Mouse (Mus musculus): ENCODE results near the gene Celf2. TPM values are rescaled to one million over a fixed set of nuclear protein-coding genes. Genes with fewer than 3 reads are reported as not detected.

The Celf2 gene
- polyA plus RNA-seq, 1 experiment from 2014 or later = 25.2 TPM

DNA sequence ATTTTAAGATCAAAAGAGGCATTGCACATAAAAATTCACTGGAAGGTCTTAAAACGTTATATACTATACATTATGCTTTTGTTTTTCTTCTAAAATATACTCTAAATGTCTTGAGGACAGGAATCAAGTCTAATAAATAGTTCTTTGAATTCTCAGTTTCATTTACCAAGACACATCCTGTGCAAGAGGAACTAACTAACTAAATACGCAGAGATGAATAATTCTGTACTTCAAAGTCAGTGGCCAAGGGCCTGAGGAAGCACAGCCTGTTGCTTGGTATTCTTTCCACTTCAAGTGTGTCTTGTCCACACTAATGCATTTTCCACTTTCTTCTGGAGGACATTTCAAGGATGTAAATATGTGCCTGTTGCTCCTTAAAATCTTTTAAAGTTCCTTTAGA is 766.2 kb downstream of the Celf2 start:
- TF ChIP-seq CTCF (IDR thresholded peaks at IDR 0.05) = no peak
- DNase-seq (ENCODE audit: low read depth, low spot score) (no peak), ATAC-seq (no peak)
- ChIA-PET POLR2A (interaction anchor here (0.6 kb wide), 1 partner anchor 9 kb away, joined by 3 read pairs; no protein-coding TSS in a partner anchor), CTCF (interaction anchor here (1.0 to 1.4 kb wide), 4 partner anchors 11 to 124 kb away, joined by 3 read pairs; no protein-coding TSS in a partner anchor)
- in situ Hi-C loops (cut with MboI; ENCODE audit: low pct_unique_long_range_greater_than_20kb) = no loop called here
- H3K27me3 ChIP-seq = no peaks in the 10 kb centered on the region

DNA sequence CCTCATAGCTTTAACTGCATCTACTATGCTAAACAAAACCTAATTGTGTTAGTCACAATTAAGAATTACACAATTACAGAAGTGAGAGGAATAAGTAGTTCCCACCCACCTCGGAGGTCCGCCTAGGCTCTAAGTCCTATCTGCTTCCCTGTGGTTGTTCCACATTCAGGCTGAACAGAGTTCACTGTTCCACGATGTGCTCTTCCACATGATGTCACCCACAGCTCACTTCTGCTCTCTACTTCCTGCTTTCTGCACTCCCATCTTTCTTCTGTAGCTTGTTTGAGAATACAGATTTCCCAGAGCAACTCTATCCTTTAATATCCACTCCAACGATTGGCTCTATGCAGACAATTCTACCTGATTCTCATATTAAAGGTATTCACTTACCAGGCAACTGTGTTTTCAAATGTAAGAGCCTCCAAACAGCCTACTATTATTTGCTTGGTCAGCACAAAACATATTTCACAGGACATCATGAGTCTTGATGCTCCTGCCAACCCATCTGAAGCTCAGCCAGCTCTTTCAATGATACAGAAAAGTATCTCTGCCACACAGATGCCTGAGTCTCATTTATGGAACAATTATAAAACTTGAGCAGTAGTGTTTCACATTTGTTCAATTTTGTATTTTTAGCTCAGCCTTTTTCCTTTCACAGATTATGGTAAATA is 769.2 kb downstream of the Celf2 start:
- TF ChIP-seq CTCF (IDR thresholded peaks at IDR 0.05) = peak; percentile 43
- no peaks in the 10 kb centered on the region for H3K27me3 ChIP-seq
- in situ Hi-C loops (cut with MboI; ENCODE audit: low pct_unique_long_range_greater_than_20kb) = no loop called here
- no peak for DNase-seq (ENCODE audit: low read depth, low spot score)
- ATAC-seq = peak; percentile 82
- ChIA-PET CTCF (interaction anchor here (1.0 to 1.1 kb wide), 2 partner anchors 10 to 29 kb away, joined by 4 to 5 read pairs; no protein-coding TSS in a partner anchor), POLR2A (interaction anchor here (0.8 kb wide), 1 partner anchor 487 kb away, joined by 4 read pairs; no protein-coding TSS in a partner anchor)

DNA sequence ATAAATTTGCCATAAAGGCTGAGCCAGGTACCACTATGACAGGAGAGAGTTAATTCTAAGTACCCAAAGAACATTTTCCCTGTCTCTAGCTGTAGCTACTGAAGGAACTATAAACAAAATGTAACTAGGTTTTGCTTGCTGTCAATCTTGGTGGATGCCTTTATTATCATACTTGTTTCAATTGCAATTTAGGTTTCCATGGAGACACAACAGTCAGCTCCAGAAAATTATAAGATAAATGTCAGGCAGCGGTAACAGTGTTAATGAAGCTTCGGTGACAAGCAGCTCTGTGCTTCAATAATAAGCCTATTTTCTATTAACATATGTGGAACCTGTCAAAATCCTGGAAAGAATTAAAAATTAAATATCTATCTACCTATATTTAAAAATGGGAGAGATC is 777.3 kb downstream of the Celf2 start:
- POLR2A ChIA-PET = interaction anchor here (0.6 kb wide), 1 partner anchor 422 kb away, joined by 3 read pairs; no protein-coding TSS in a partner anchor
- no peak for DNase-seq (ENCODE audit: low read depth, low spot score)

DNA sequence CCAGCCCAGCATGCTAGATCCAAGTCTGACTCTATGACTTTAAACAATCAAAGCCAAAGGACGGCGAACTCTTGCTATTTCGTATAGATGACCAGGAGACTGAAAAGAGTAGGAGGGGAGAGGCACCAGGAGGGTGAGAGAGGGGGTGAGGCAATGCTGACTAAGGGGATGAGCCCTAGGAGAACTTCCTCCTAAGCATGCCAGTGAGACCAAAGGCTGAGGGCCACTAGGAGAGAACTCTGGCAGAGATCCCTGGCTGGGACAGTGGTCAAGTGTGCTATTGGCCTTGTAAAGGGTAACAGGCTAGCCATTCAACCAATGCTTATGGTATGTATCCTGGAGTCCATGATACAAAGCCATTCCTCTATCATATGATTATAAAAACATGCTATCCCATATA is 778.5 kb downstream of the Celf2 start:
- POLR2A ChIA-PET = no interaction called here

More for the DNA sequence above, 777.3 kb downstream of the Celf2 start:
- TF ChIP-seq CTCF (IDR thresholded peaks at IDR 0.05) = no peak
- in situ Hi-C loops (cut with MboI; ENCODE audit: low pct_unique_long_range_greater_than_20kb) = no loop called here
- ATAC-seq = no peak
- no peaks in the 10 kb centered on the region for H3K27me3 ChIP-seq
- CTCF ChIA-PET = interaction anchor here (1.1 kb wide), 1 partner anchor 11 kb away, joined by 3 read pairs; no protein-coding TSS in a partner anchor

DNA sequence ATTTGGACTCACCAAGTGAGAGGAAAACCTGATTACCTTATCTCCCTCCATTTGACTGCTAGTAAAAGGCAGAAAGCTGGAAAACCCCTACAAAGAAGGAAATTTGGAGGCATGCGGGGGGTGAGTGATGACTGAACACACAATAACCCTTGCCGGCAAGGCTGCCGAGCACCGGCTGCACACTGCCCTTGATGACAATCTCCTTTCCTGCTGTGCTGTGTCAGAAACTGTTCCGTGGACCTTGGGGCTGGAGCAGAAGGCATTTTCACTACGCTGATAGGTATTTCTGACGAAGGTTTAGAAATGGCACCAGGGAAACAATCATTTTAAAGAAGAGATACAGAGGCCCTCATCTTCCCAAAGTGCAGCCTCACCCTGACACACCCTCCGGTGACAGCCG is 779.4 kb downstream of the Celf2 start:
- ATAC-seq (no peak), DNase-seq (ENCODE audit: low read depth, low spot score) (no peak)
- no peak for TF ChIP-seq CTCF (IDR thresholded peaks at IDR 0.05)
- CTCF ChIA-PET = no interaction called here
- in situ Hi-C loops (cut with MboI; ENCODE audit: low pct_unique_long_range_greater_than_20kb) = no loop called here
- POLR2A ChIA-PET = no interaction called here
- no peaks in the 10 kb centered on the region for H3K27me3 ChIP-seq

More for the DNA sequence above, 778.5 kb downstream of the Celf2 start:
- DNase-seq (ENCODE audit: low read depth, low spot score) = no peak
- CTCF ChIA-PET = no interaction called here
- no peaks in the 10 kb centered on the region for H3K27me3 ChIP-seq
- in situ Hi-C loops (cut with MboI; ENCODE audit: low pct_unique_long_range_greater_than_20kb) = no loop called here
- no peak for TF ChIP-seq CTCF (IDR thresholded peaks at IDR 0.05)
- ATAC-seq = no peak

DNA sequence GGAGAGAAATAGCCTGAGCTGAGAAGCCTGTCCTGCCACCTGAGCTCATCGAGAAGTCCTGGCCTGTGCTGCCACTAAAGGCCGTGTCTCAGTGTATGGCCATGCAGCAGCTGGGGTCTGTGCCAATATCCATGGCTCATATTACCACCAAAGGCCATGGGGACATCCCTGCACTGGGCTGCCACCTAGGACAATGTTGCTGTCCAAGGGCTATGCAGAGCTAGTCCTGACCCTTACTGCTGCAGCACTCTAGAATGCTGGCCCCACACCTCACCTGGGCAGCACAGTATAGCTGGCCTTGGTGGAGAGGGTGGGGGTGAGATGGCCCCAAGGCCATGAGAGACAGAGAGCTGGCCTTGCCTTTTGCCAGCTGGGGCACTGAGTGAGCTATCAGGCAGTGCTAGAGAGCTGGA is 780.5 kb downstream of the Celf2 start:
- ATAC-seq (no peak), DNase-seq (ENCODE audit: low read depth, low spot score) (no peak)
- ChIA-PET POLR2A (no interaction called here), CTCF (no interaction called here)
- no peaks in the 10 kb centered on the region for H3K27me3 ChIP-seq
- in situ Hi-C loops (cut with MboI; ENCODE audit: low pct_unique_long_range_greater_than_20kb) = no loop called here
- no peak for TF ChIP-seq CTCF (IDR thresholded peaks at IDR 0.05)

DNA sequence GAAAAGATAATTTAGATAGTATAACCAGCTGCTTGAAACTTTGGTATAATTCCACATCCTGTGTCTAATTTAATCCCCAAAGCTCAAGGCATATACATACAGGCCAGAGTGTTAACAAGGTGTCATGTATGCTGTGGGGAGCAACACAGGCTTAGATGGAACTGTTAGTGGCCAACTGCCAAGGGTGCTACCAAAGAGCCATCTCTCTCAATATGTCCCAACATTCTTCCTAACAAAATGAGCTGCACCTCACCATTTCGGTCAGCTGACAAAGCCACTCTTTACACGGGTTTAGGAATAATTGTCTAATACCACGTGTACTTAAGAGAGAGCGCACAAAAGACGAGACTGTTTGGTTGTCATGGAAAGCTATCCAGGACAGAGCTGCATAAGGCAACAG is 782.0 kb downstream of the Celf2 start:
- no peaks in the 10 kb centered on the region for H3K27me3 ChIP-seq
- ChIA-PET CTCF (interaction anchor here (1.9 kb wide), 1 partner anchor 10 kb away, joined by 6 read pairs; no protein-coding TSS in a partner anchor), POLR2A (no interaction called here)
- TF ChIP-seq CTCF (IDR thresholded peaks at IDR 0.05) = no peak
- no peak for ATAC-seq
- in situ Hi-C loops (cut with MboI; ENCODE audit: low pct_unique_long_range_greater_than_20kb) = no loop called here
- no peak for DNase-seq (ENCODE audit: low read depth, low spot score)

DNA sequence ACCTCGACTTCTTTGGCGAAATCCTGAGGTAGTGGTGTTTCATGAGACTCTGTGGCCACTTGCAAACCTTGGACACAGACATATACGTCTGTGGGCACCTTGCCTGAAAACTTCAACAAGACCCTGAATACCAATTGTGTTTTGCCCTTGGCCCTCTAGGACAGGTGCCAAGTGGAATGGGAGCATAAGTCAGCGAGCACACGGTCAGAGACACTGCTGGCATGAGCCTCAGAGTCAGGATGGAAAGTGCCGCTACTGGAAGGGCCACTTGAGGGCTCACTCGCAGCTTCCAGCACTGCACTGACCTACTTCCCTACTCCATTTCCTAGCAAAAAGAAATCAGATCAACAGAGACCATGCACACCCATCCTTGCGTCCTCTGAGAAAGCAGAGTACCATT is 783.3 kb downstream of the Celf2 start:
- POLR2A ChIA-PET = no interaction called here
- CTCF ChIA-PET = no interaction called here
- no peaks in the 10 kb centered on the region for H3K27me3 ChIP-seq
- TF ChIP-seq CTCF (IDR thresholded peaks at IDR 0.05) = no peak
- ATAC-seq = no peak
- DNase-seq (ENCODE audit: low read depth, low spot score) = no peak
- in situ Hi-C loops (cut with MboI; ENCODE audit: low pct_unique_long_range_greater_than_20kb) = no loop called here

DNA sequence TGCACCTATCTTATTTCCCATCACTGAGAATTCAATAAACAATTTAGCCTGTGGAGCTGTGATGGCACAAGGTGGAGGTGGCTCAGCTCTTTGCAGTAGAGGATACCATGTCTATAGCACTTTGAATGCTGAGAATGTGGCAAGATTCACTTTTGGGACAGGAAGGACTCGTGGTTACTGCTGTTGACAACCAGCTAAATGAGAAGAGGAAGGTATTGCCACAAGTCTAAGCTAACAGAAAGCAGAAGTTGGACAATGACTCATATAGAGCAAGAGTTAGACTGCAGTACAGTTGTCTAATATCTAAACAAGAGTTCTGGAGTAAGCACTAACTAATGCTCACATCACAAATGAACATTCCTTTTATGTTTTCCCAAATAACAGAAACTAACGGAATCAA is 785.8 kb downstream of the Celf2 start:
- POLR2A ChIA-PET = no interaction called here
- TF ChIP-seq CTCF (IDR thresholded peaks at IDR 0.05) = no peak
- H3K27me3 ChIP-seq = no peaks in the 10 kb centered on the region
- in situ Hi-C loops (cut with MboI; ENCODE audit: low pct_unique_long_range_greater_than_20kb) = loop anchor here (25.0 kb wide), 1 partner anchor 536 kb away; no protein-coding TSS in a partner anchor
- DNase-seq (ENCODE audit: low read depth, low spot score) = no peak
- CTCF ChIA-PET = interaction anchor here (1.7 kb wide), 1 partner anchor 27 kb away, joined by 4 read pairs; no protein-coding TSS in a partner anchor
- ATAC-seq = no peak

DNA sequence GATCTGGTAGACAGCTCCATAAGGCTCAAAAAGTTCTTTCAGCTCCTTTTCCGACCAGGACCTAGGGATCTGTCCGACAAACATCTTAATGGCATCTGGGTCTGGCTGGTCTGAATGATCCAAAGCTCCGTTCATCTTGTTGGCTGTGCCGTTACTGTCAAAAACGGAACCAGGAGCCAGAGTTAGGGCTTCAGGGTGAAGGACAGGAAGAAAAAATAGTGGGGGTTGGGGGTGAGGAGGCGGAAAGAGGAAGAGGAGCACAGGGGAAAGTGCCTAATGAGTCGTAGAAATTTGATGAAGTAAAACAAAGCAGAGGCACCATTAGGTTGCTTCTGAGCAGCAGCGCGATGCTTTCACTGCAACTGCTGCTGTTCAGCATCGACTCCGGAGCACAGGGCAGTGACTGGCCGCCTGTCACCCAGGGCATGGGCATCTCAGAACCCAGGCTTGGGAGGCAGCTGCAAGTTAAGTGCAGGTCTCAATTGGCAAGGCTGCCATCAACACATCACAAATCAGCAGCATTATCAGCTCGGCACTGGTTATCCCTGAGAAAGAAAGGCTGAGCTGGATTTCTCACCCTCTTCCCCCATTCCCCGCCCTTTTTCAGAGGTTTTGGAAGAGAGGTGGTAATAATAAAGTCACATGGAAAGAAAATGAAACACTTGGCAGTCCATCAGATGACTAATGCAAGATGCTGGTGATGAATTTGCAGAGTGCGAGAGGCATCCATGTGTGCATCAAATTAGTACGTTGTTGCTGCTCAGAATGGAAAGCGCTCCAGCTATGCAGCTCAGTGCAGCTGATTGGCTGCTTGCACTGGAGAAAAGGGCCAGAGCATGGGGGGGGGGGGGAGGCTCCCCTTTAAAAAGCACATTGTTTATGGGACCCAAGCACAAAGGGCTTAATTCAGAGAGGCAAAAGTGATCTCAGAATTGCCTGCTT is 787.6 kb downstream of the Celf2 start:
- H3K27me3 ChIP-seq = no peaks in the 10 kb centered on the region
- in situ Hi-C loops (cut with MboI; ENCODE audit: low pct_unique_long_range_greater_than_20kb) = loop anchor here (25.0 kb wide), 1 partner anchor 534 kb away; no protein-coding TSS in a partner anchor
- POLR2A ChIA-PET = no interaction called here
- CTCF ChIA-PET = interaction anchor here (2.0 kb wide), 1 partner anchor 16 kb away, joined by 5 read pairs; no protein-coding TSS in a partner anchor
- DNase-seq (ENCODE audit: low read depth, low spot score) (peak; percentile 66), ATAC-seq (peak; percentile 95)
- TF ChIP-seq CTCF (IDR thresholded peaks at IDR 0.05) = no peak

Data from Patski (cell line).